Mouse (Mus musculus) hematopoietic stem cell, adult 5-6 weeks (primary cell): ENCODE measurements at regions not wholly inside any gene's neighbourhood (a gene's known extent, or its start where the extent isn't known, plus 50 kb on each side); places are given as distances from the start of the nearest gene placed in this dataset.

Source experiments
- ATAC-seq, 2 experiments: fragments of 125-278 bp in 1 of 2; replicated peaks in 1 of 2; 2 replicates each; pipeline ENCODE4 v1.8.0; 2016 to 2017; ENCODE audit warnings: inconsistent platforms in 2 of 2, mild to moderate bottlenecking in 2 of 2, moderate number of reproducible peaks in 2 of 2, low read depth in 1 of 2, moderate TSS enrichment in 1 of 2; ENCODE audit not compliant: low FRiP score in 2 of 2, poor library complexity in 2 of 2, severe bottlenecking in 2 of 2, insufficient read depth in 1 of 2, low TSS enrichment in 1 of 2

DNA sequence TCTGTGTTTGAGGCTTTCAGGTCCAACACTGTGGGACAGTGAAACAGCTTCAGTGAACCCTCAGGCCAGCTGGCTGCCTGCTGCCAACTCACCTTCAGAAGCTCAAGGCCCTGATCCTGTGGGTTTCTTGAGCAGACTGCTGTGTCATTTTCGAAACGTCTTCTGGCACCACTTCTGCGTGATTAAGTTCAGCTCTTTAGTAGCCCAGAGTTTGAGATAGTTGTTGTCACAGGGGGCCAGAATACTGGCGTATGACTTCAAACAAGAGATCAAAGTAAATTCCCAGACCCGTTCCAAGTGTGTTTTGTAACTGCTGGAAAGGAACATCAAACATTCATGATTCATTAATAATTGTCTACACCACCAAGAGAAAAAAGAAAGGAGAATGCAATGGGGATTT lies 236.9 kb downstream of the Snx13 start:
- peak; percentile 48 to 76; a peak in 3 of 4 replicates for ATAC-seq

DNA sequence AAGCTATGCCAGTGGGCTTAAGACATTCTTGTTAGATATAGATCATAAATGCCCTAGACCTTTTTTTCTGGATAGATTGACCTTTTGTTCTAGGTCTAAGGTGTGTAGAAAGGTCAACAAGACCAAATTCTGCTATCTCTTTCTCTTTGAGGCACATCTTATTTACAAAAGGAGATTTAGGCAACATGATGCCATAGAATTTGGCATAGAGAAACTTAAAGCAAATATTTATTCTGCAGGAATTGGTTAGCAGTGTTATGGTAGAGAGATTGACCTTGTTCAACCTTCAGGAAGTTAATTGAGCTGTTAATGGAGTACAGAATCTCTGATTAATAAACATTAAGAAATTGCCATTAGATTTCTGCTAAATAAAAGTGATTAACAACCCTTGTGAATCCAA lies 236.4 kb downstream of the Snx13 start:
- no peak for ATAC-seq

DNA sequence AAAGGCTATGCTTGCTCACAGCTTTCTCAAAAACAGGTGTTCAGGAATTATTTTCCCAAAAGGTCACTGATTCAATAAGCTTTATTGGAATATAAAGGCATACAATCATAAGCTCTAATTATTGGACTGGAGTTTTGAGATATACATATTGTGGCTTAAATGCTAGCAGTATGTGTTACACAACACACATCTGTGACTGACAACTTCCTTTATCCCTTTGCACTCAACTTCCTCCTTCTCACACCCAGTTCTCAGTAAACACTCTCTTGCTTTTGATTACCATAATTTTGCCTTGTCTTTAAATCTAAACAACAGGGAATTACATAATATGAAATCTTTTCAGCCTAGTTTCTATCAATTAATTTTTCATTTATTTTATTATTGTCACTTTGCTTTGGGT lies 222.5 kb downstream of the Snx13 start:
- peak in 1 of 2 experiments; percentile 78; a peak in 1 of 4 replicates for ATAC-seq

DNA sequence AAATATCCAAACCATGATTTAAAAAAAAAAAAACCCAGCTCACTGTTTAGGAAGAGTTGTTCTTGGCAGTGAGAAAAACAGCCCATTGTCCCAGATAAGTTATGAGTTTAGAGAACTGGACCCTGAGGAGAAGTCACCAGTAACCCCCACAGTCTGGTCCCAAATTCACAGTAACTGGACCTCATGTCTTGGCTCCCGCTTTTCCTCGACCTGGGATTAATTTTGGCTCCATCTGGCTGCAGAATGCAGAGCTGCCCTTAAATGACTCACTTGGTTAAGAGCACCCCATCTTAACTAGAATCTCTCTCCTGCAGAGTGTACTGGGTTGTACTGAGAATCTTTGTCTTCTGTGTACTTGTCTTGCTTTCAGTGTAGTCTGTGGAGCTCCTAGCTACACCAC lies 221.0 kb downstream of the Snx13 start:
- no peak for ATAC-seq

DNA sequence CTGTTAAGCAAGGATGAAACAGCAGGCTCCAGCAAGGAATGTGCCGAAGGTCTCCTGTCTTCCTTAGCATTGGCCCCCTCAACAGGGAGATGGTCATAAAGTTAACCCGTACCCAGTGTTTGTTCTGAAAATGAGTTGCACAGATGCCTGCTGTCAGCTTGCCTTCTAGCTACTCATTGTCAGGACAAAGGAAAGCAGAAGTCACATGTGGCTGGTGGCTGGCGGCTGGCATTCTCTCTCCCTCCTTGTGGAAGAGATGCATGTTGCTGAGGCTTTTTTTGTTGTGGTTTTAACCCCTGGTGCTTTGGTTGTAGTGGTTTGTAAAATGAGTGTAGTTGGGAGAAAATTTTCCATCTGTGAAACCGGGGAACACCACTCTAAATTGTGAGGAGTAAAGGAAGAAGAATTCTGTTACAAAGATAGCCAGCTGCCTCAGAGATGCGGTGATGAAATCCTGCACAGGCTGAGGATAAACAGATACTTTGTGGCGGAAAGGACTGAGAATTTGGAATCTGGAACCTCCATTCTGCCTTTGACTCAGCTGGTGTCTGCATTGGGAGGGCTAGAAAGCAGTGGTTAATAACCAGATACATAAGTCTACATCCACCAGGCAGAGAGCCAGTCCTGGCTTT lies 220.2 kb downstream of the Snx13 start:
- peak; percentile 80 to 92 for ATAC-seq

DNA sequence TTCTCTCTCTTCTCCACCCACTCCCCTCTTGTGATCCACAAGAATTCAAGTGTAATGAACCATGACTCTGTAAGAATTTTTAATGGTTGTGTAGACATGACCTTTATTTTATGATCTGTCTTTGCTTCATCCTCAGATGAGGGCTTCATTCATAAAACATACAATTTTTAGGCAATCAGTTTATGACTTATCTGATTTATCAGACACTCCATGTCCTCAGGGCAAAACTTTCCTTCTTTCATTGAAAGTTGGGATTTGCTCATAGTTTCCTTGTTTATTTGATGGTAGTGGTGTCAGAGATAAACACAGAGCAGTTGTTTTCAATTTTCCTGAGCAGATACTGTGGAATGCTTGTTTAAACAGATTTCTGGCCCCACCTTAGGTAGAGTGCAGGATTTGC lies 212.8 kb downstream of the Snx13 start:
- no peak for ATAC-seq

DNA sequence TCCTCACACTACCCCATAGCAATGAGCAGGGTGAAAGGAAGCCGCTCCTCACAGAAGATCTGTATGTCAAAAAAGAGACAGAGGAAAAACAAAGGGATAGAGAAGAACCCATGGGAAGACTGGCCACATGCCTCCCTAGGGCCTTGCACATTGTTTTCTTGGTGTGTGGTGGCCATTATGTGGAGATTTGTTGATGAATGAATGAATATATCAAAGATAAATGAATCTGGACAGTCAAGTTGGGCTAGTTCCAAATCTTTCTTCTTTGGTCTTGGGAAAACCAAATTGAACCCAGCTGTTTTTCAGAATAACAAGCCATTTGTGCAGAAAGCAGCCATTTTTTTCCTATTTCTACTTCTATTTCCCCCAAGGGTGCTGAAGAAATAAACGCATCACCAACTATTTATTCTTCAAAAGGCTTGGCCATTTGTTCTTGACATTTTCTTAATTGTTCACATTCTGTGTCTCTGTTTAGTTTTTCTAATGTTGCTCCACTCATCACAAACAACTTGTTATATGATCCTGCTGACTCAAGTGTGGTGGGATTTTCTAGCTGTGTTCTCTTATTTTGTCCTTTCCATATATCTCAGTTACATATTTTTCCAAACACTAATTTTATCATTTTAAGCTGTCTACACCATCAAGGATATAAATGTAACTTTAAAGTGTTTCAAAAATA lies 208.9 kb downstream of the Snx13 start:
- ATAC-seq: no peak

DNA sequence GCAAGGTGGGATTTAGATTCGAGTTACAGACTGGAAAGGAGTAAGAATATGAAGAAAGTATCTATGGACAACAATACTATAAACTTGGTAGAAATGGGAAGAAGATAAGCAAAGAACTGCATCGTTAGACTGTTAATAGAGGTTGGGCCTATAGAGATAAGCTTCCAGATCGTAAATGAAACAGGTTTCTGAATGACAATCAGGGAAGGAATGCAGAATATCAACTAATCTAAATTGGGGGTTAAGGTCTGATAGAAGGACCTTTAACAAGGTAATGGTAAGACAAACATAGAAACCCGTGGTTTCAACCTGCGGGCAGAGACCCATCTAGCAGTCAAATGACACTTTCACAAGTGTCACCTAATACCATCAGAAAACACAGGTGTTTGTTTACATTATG lies 201.5 kb downstream of the Snx13 start:
- no peak for ATAC-seq

DNA sequence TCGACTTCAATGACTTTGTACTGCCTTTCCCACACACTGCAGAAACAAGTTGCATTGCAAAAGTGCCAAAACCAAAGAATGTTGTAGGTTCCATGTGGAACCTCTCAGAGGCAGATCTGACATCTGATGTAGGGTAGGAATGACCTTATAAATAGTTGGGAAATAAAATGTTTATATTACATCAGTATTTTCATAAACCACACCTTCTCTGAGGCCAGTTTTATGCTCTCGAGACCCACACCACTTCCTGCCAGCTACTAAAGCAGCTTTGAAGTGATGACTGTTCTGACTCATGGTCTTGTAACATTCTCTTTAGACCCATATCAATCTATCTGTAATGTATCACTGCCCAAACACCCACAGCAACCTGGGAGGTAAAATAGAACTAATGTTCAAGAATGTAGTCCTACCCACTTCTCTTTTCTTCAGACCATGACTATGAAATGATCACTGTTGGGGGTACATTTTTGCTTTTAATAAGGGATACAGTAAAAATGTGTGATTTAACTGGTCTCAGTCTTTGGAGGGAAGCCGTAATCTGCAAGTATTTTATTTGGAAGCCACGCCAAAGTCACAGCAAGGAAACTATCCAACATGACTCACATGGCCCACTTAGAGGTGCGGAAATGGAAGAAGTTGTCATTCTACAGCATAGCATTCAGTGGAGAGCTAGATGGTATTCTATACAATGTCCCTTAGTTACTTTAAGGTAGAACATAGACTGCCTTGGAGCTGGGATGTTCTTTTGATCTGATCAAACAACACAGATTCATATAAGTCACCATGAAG lies 199.4 kb downstream of the Snx13 start:
- ATAC-seq: no peak

DNA sequence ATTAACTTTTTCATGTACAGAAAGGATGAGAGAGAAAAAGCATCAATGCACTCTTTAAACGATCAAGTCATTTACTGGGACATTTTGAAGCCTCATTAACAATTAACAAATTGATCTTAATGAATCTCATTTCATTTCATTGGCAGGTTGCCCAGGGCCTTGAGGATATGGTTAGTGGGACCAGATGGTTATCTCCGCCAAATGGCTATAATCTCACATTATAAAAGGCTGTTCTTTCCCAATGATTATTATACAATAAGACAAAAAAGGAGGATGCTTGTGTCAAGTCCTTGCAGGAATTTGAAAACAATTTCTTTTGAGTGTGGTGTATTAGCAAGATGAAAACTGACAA lies 185.3 kb downstream of the Snx13 start:
- no peak for ATAC-seq

DNA sequence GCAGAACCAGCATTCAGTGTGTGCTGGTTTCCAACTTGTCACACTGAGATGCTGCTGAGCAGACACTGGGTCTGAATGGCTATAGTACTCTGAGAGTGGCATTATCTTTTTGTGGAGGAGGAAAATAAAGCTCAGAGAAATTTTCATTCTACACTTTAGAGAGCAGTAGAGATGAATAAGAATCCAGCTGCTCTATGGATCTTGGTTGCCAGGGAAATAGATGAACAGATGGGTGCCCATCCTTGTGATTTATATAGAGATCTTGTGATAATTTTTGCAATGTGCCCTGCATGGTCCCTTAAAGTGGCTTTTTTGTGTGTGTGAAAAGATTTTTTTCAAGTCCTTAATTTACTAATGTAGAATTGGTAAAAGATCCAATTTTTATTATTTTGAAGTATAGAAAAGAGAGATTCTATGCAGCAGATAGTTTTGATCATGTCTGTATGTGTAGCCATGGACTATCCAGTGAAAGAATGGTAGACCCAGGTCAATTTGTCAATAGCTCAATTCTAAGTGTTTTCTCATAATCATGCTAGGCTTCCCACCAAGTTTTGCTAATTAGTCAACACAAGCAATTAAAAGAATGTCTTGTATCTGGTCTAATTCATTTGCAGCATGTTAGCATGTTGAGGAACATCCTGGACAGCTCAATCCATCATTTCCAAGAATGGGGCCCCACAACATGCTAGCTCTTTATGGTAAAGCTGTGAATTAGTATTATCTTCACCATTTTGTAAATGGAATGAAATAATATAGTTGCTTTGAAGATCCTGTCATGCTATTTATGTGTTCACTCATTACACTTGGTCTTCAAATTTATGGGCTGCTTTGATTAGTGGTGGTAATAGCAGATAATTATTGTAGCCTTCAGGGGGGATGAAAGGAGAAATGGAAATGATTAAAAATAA lies 184.7 kb downstream of the Snx13 start:
- no peak for ATAC-seq

DNA sequence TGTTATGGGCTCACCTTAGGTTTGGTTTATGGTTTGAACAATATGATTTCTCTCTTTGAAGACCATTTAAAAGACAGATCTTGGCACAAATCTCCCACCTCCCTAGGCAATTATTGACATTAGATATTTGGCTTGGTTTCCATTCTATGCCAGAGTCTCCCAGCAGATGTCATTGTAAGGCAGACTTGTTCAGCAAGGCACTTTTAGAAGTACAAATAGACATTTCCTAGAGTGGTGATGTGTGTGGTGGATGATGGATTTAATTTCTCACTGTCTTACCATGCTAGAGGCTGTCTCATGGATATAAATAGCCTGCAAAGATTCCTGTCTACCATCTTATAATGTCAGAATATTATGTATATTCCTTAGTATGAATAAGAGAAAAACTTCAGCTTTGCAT lies 173.4 kb downstream of the Snx13 start:
- ATAC-seq: no peak

DNA sequence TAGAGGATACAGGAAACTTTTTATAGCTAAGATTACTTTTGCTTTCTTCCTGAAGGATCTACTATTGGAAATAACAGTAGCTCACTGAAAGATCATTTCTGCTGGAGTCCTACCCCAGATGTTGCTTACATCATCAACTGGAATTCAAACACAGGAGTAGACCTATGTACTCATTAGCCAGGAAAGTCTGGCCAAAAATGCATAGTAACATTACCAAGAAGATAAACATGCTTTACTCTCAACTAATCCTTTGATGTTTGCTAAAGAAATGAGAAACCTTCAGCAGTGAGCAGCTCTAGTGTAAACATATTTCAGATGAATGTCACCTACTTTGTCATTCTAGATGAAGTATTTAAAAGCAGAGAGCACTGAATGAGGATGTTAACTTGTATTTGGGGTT lies 173.0 kb downstream of the Snx13 start:
- no peak for ATAC-seq

DNA sequence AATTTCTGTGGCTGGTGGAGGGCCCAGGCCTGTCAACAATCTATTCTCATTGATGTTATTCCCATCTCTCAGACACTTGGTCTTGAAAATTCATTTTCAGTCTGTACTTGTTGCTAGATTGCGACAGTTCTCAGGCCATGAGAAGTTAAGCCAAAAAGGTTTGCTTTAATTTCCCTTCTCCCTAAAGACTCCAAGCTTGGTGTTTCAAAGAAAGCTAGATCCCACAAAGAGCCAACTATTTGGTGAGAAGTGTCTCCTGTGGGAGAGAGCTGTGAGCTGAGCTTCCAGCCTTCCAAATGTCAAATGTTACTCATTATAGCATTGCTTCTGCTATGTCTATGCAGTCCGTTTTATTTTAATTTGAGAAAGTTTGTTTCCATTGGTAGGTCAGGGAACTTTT lies 169.7 kb downstream of the Snx13 start:
- ATAC-seq: no peak

DNA sequence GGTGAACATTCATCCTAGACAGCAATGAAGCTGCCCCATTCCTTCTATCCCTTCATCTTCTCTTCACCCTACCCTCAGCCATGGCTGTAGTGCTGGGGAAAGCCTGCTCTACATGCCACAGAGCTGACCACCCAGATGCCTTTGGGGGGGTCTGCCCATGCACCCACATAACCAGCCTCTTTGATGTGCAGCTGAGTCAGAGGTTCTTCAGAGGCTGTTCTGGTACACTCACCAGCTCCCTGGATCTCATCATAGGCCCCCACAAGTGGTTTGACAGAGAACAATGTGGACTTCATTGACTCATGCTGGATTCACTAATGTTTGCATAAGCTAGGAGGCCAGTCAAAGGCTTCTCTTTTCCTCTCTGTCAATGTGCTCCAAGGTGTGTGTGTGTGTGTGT lies 162.4 kb downstream of the Snx13 start:
- ATAC-seq: no peak

DNA sequence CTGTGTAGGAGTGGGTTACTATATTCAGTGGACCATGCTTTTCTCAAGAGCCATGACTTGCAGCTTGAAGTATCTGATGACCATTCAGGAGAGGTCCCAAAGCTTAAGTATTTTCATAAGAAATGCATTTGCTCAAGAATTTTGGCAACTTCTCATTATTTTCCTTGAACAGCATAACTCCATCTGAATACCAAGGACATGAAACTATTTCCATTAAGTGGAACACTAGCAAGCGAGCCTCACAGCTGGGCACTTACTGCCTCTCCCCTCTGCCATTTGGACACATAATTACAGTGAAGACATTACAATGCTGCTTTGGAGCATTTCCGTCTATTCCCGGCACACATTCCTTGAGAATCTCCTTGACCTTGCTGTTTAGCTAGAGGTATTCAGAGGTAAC lies 160.6 kb downstream of the Snx13 start:
- no peak for ATAC-seq

DNA sequence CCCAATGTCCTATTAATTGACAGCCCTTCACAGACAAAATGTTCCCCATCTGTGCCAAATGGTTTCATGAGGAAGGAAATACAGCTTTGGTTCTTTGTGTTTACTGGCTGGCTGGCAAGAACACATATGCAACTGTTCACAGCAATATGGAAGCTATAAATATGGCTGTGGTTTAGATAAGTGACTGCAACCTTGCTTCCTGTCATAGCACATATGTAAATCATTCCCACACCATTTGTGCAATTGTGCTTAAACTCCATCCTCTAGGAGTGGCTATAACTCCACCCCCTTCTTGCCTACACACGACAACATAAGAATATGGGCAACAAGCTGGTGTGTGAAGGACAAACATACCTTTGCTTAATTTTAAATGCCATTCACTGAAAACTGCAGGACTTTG lies 156.4 kb downstream of the Snx13 start:
- ATAC-seq: no peak

DNA sequence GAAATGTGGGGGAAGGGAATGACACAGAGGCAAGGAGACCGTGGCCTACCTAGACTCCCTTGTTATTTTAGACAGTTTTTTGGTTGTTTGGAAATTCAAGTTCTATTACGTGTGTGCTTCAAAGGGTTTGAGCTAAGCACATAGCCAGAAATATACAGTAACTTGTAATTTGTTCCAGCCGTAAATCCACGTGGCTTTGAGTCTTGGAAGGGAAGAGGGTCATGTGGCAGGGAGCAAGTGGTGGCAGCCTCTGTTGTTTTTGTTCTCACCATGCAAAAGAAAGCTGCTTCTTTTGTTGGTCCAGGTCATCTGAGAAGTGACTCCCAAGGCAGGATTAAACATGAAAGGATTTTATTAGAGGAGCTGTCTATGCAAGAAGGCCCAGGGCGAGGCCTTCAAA lies 153.1 kb downstream of the Snx13 start:
- ATAC-seq: no peak
